Mouse (Mus musculus) lung, adult 2 months (tissue): Measurements from ENCODE around the gene Unc119b.

Experiments used
- CTCF ChIP-seq: fragments of 200-500 bp; IDR thresholded peaks from 2 replicates; pipeline ENCODE4 v1.5.1; 2011; ENCODE audit warnings: mild to moderate bottlenecking, low read length, control low read depth; ENCODE audit not compliant: insufficient read depth
- POLR2A ChIP-seq: fragments of 200-500 bp; IDR thresholded peaks from 2 replicates; pipeline ENCODE4 v1.6.1; 2011; ENCODE audit warnings: low read depth, mild to moderate bottlenecking, control low read depth, low read length, borderline replicate concordance; ENCODE audit errors: extremely low read depth

DNA sequence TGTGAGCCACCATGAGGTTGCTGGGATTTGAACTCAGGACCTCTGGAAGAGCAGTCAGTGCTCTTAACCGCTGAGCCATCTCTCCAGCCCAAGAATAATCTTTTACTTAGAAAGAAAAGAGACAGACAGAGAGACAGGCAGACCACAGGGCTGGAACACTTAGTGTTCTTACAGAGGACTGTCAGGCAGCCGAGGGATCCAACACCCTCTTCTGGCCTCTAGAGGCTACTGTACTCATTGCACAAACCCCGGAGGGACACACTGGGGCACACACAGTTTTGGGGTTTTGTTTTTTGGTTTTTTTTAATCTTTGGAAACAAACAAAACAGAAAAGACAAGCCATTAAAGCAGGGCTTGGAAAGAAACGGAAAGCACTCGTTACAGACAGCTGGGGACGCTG lies 5.4 kb downstream of the Unc119b start:
- TF ChIP-seq POLR2A (no peak), CTCF (no peak)
